Mouse (Mus musculus): Measurements from ENCODE around the gene Cd24a.

GRCm38 (mm10) chr10:43625578-43625977 lies 47.5 kb downstream of the Cd24a start:
- TF ChIP-seq EP300 (IDR thresholded peaks at IDR 0.05; ENCODE audit: low read depth): peak; percentile 100
- TF ChIP-seq CTCF (IDR thresholded peaks at IDR 0.05; ENCODE audit: low read depth): no peak
